Mouse (Mus musculus): ENCODE results near the gene Tcaf3. TPM values are rescaled to one million over a fixed set of nuclear protein-coding genes. Genes with fewer than 3 reads are reported as not detected.

Gene Tcaf3
- polyA plus RNA-seq, 1 experiment from 2014 or later = not detected

DNA sequence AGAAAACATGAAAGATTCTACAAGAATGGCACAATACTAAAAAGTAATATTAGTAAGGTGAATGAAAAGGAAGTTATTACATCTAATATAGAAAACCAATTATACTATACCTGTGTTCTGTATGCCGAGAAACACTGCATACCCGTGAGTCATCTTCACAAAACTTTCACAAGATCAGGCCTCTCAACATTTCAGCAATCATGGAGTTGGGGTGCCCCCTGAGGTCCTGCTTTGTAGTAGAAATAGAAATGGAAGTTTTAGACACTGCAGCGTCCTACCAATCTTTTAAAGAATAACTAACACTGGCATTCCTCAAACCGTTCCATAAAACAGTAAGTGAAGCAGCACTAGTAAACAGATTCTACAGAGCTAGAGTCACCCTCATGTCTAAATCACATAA, 18.8 kb downstream of the Tcaf3 start:
- H3K36me3 ChIP-seq = no peaks in the 10 kb centered on the region
- H3K9me3 ChIP-seq = no peaks in the 10 kb centered on the region
- peaks cover 10% of the 10 kb centered on the region; the same call in 1 of the 2 replicates for H3K4me1 ChIP-seq
- no peak overlapping the region for H3K9ac ChIP-seq
- no peak overlapping the region for H3K4me3 ChIP-seq
- ATAC-seq (ENCODE audit: extremely low read depth, insufficient number of reproducible peaks, low FRiP score, low TSS enrichment) = no peak
- 52% methylated on average over 4 of the region's 4 CpGs for WGBS
- H3K4me2 ChIP-seq = no peak overlapping the region
- no peak overlapping the region for H3K27ac ChIP-seq (replicated peaks)
- no peaks in the 10 kb centered on the region for H3K27me3 ChIP-seq (replicated peaks)

- H3K27me3 ChIP-seq (replicated peaks) = no peaks in the 10 kb centered on the region
- no peaks in the 10 kb centered on the region for H3K36me3 ChIP-seq
- no peak overlapping the region for H3K4me3 ChIP-seq
- 65% methylated on average over 2 of the region's 2 CpGs for WGBS
- H3K4me1 ChIP-seq = 0 out of 2 replicates have a peak, but pooled peaks cover under 1% of the 10 kb centered on the region
- no peak overlapping the region for H3K27ac ChIP-seq (replicated peaks)
- no peak overlapping the region for H3K4me2 ChIP-seq
- H3K9ac ChIP-seq = no peak overlapping the region
- no peaks in the 10 kb centered on the region for H3K9me3 ChIP-seq
- no peak for ATAC-seq (ENCODE audit: extremely low read depth, insufficient number of reproducible peaks, low FRiP score, low TSS enrichment)
Observed at GRCm38 (mm10) chr6:42577433-42577832, 20.1 kb downstream of the Tcaf3 start.

- H3K4me1 ChIP-seq = peaks cover 8% of the 10 kb centered on the region
- no peaks in the 10 kb centered on the region for H3K9me3 ChIP-seq
- H3K9ac ChIP-seq = no peak overlapping the region
- no peak overlapping the region for H3K4me2 ChIP-seq
- no peak overlapping the region for H3K27ac ChIP-seq (replicated peaks)
- ATAC-seq (ENCODE audit: extremely low read depth, insufficient number of reproducible peaks, low FRiP score, low TSS enrichment) = no peak
- no peak overlapping the region for H3K4me3 ChIP-seq
- no peaks in the 10 kb centered on the region for H3K36me3 ChIP-seq
- 62% methylated on average over 2 of the region's 2 CpGs for WGBS
- H3K27me3 ChIP-seq (replicated peaks) = no peaks in the 10 kb centered on the region
Observed at GRCm38 (mm10) chr6:42568205-42568604, 29.3 kb downstream of the Tcaf3 start.

- Histone ChIP-seq H3K9me3 (no peaks in the 10 kb centered on the region), H3K4me2 (no peak overlapping the region), H3K27me3 (replicated peaks) (no peaks in the 10 kb centered on the region), H3K4me1 (peaks cover 14% of the 10 kb centered on the region), H3K36me3 (no peaks in the 10 kb centered on the region), H3K9ac (no peak overlapping the region), H3K27ac (replicated peaks) (no peak overlapping the region), H3K4me3 (no peak overlapping the region)
- no peak for ATAC-seq (ENCODE audit: extremely low read depth, insufficient number of reproducible peaks, low FRiP score, low TSS enrichment)
- WGBS = 66% methylated on average over 2 of the region's 2 CpGs
Observed at GRCm38 (mm10) chr6:42566076-42566598, 31.4 kb downstream of the Tcaf3 start.

GRCm38 (mm10) chr6:42562280-42562679, 35.2 kb downstream of the Tcaf3 start:
- H3K9ac ChIP-seq = no peak overlapping the region
- ATAC-seq (ENCODE audit: extremely low read depth, insufficient number of reproducible peaks, low FRiP score, low TSS enrichment) = no peak
- 43% methylated on average over 2 of the region's 2 CpGs for WGBS

GRCm38 (mm10) chr6:42560885-42561284, 36.6 kb downstream of the Tcaf3 start:
- peaks cover 31% of the 10 kb centered on the region for H3K4me1 ChIP-seq
- H3K9me3 ChIP-seq = no peaks in the 10 kb centered on the region
- no peak overlapping the region for H3K9ac ChIP-seq
- 41% methylated on average over 5 of the region's 5 CpGs for WGBS
- H3K27ac ChIP-seq (replicated peaks) = peak overlapping the region; percentile 72
- no peak overlapping the region for H3K4me3 ChIP-seq
- H3K4me2 ChIP-seq = no peak overlapping the region
- H3K36me3 ChIP-seq = no peaks in the 10 kb centered on the region
- ATAC-seq (ENCODE audit: extremely low read depth, insufficient number of reproducible peaks, low FRiP score, low TSS enrichment) = no peak; the same call in 1 of the 2 replicates
- H3K27me3 ChIP-seq (replicated peaks) = no peaks in the 10 kb centered on the region

More at GRCm38 (mm10) chr6:42562280-42562679, 35.2 kb downstream of the Tcaf3 start:
- peaks cover 31% of the 10 kb centered on the region for H3K4me1 ChIP-seq
- no peaks in the 10 kb centered on the region for H3K9me3 ChIP-seq
- no peak overlapping the region for H3K4me3 ChIP-seq
- no peak overlapping the region for H3K27ac ChIP-seq (replicated peaks)
- H3K4me2 ChIP-seq = no peak overlapping the region
- H3K27me3 ChIP-seq (replicated peaks) = no peaks in the 10 kb centered on the region
- H3K36me3 ChIP-seq = no peaks in the 10 kb centered on the region

DNA sequence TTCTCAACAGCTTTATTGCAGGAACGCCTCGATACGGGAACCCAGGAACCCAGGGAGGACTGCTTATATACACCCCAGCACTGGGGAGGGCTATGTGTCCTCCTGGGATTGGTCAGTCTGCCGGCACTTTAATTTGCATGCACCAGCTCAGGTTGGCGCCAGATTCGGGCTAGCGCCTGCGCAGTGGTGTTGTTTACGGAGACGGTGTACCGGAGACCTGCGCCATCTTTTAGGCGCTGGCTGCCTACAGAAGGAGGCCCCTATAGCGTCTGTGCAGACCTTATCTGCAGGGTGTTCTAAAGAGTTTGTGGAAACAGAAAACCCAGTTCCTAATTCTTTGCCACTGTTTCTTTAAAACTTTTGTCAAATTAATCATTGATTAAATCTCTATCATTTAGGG, 38.9 kb downstream of the Tcaf3 start:
- Histone ChIP-seq H3K36me3 (no peaks in the 10 kb centered on the region), H3K4me2 (no peak overlapping the region), H3K27ac (replicated peaks) (no peak overlapping the region), H3K9ac (no peak overlapping the region), H3K4me3 (no peak overlapping the region), H3K27me3 (replicated peaks) (no peaks in the 10 kb centered on the region), H3K9me3 (no peaks in the 10 kb centered on the region), H3K4me1 (peaks cover 31% of the 10 kb centered on the region)
- ATAC-seq (ENCODE audit: extremely low read depth, insufficient number of reproducible peaks, low FRiP score, low TSS enrichment) = no peak
- 94% methylated on average over 14 of the region's 14 CpGs for WGBS

DNA sequence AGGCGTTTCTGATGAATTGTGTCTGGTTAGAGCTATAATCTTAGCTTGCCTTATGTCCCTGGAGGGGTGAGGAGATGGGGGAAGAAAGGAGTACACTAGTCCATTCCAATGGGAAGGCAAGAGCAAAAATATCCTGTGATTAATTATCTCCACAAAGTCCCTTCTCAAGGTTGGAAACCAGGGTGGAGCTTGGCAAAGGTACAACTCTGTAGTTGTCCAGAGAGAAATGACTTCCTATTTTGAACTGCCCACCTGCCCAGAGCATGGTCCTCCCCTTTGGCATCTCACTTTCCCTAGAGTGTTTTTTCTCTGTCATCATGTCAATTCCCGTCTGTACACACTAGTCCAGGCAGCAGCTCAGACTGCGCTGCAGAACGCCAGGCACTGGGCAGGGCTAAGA, 50.0 kb downstream of the Tcaf3 start, which contains the start of gene Olfr455:
Gene Olfr455 (minus strand): TSS at position 127 of the 400 bp plus-strand sequence.
- no peak within 1 kb of the TSS for H3K4me2 ChIP-seq
- H3K36me3 ChIP-seq = no peaks in the 10 kb centered on the region
- no peak for ATAC-seq (ENCODE audit: extremely low read depth, insufficient number of reproducible peaks, low FRiP score, low TSS enrichment)
- H3K27ac ChIP-seq (replicated peaks) = no peak within 1 kb of the TSS
- H3K9me3 ChIP-seq = no peaks in the 10 kb centered on the region
- H3K9ac ChIP-seq = no peak within 1 kb of the TSS
- H3K27me3 ChIP-seq (replicated peaks) = no peaks in the 10 kb centered on the region
- peaks cover 21% of the 10 kb centered on the region for H3K4me1 ChIP-seq
- WGBS = 73% methylated on average over 4 of the region's 4 CpGs
- no peak within 1 kb of the TSS for H3K4me3 ChIP-seq

GRCm38 (mm10) chr6:42546180-42546579, 51.3 kb downstream of the Tcaf3 start:
- no peaks in the 10 kb centered on the region for H3K36me3 ChIP-seq
- WGBS = 76% methylated on average over 2 of the region's 2 CpGs
- H3K27ac ChIP-seq (replicated peaks) = no peak overlapping the region
- H3K27me3 ChIP-seq (replicated peaks) = no peaks in the 10 kb centered on the region
- no peak overlapping the region for H3K4me2 ChIP-seq
- no peaks in the 10 kb centered on the region for H3K9me3 ChIP-seq
- H3K4me1 ChIP-seq = peaks cover 27% of the 10 kb centered on the region
- H3K9ac ChIP-seq = no peak overlapping the region
- no peak for ATAC-seq (ENCODE audit: extremely low read depth, insufficient number of reproducible peaks, low FRiP score, low TSS enrichment)
- no peak overlapping the region for H3K4me3 ChIP-seq

GRCm38 (mm10) chr6:42545451-42545885, 52.0 kb downstream of the Tcaf3 start:
- ATAC-seq (ENCODE audit: extremely low read depth, insufficient number of reproducible peaks, low FRiP score, low TSS enrichment) = no peak
- no peak overlapping the region for H3K4me3 ChIP-seq

DNA sequence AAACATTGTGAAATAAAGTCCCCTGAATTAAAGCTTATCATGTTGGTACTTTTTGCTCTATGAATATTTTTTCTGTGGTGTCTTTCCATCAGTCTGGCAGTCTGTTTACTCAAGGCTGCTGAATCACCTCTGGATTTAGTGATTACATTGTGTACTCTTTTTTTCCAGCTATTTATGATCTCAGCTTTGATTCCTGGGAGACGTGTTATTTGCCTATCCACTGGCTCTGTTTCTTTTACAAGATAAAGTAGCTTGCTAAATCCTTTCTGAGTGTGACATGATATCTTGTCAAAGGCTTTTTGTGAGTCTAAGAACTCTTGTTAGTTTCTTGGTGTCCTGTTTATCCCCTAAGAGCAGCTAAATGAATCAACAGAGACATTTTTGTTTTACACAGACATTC, 52.6 kb downstream of the Tcaf3 start:
- H3K27ac ChIP-seq (replicated peaks) = peak overlapping the region; percentile 13; the same call in 1 of the 2 replicates
- peaks cover 23% of the 10 kb centered on the region for H3K4me1 ChIP-seq

More at GRCm38 (mm10) chr6:42545451-42545885, 52.0 kb downstream of the Tcaf3 start:
- WGBS = 32% methylated on average over 2 of the region's 2 CpGs
- Histone ChIP-seq H3K36me3 (no peaks in the 10 kb centered on the region), H3K4me2 (no peak overlapping the region), H3K9me3 (no peaks in the 10 kb centered on the region), H3K27me3 (replicated peaks) (no peaks in the 10 kb centered on the region), H3K9ac (no peak overlapping the region), H3K27ac (replicated peaks) (peak overlapping the region; percentile 13), H3K4me1 (peaks cover 27% of the 10 kb centered on the region)

More for the DNA sequence above, 52.6 kb downstream of the Tcaf3 start:
- 23% methylated on average over 1 of the region's 1 CpGs for WGBS
- H3K27me3 ChIP-seq (replicated peaks) = no peaks in the 10 kb centered on the region
- no peak overlapping the region for H3K9ac ChIP-seq
- H3K9me3 ChIP-seq = no peaks in the 10 kb centered on the region
- no peak for ATAC-seq (ENCODE audit: extremely low read depth, insufficient number of reproducible peaks, low FRiP score, low TSS enrichment)
- no peaks in the 10 kb centered on the region for H3K36me3 ChIP-seq
- H3K4me2 ChIP-seq = no peak overlapping the region
- H3K4me3 ChIP-seq = no peak overlapping the region
